ENCODE assay signal across 10 mouse cellular contexts in the genomic region with DNA sequence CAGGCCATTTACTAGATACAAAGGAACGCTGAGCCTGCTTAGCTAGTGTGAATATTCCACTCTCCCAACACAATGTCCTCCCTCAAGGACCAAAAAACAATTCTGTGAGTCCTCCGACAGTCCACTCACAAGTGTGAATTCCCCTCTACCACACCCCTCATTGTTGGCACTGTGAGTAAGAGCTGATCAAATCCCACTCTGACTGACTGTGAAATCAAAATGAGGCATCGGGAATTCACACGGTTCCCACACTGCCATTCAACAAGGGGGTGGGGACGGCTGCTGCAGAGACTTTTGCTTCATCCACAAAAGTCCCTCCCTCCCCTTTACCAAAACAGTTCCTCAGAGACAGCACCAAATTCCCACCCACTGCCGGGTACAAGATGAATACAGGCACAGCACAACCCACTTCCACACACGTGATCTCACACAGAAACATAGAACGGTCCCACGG. TPM values are rescaled to one million over a fixed set of nuclear protein-coding genes. Genes with fewer than 3 reads are reported as not detected.
A peak's percentile ranks its signal among the peaks of the same experiment; 100 is the strongest.
DNase-seq lines count a peak whose midpoint lies in the region; ATAC-seq and TF ChIP-seq lines count a peak whose summit lies in the region.
"Had no signal": no experiment of that assay in that cellular context is flagged by ENCODE, and none has a peak within 500 bp of the region (broad histone marks: within the 10 kb centered on the region; RNA-seq: fewer than 3 reads in every experiment).

No protein-coding gene starts in this region.

- TF ChIP-seq POLR2A in ES-Bruce4 (IDR thresholded peaks at IDR 0.05; ENCODE audit: insufficient read depth, low read length): no peak

- no peak for DNase-seq in heart, postnatal 14 days
- no peak for DNase-seq in urinary bladder, postnatal 10 days (ENCODE audit: low spot score)
- DNase-seq in cerebellum, adult 8-10 months: no peak
- DNase-seq in cerebellum, postnatal 14 days: no peak

- ATAC-seq in heart, embryonic 12.5 days (ENCODE audit: insufficient number of reproducible peaks, low FRiP score): no peak
- ATAC-seq in forebrain, embryonic 12.5 days (ENCODE audit: low FRiP score): no peak
- ATAC-seq in midbrain, embryonic 13.5 days: no peak

- H3K9me3 ChIP-seq in heart, embryonic 12.5 days (replicated peaks): no peaks in the 10 kb centered on the region
- H3K9me3 ChIP-seq in ES-Bruce4 (replicated peaks; ENCODE audit: control insufficient read depth, insufficient read depth, low read length, poor library complexity, severe bottlenecking): no peaks in the 10 kb centered on the region
- no peaks in the 10 kb centered on the region for H3K9me3 ChIP-seq in forebrain, embryonic 12.5 days
- H3K9me3 ChIP-seq in midbrain, embryonic 13.5 days: no peaks in the 10 kb centered on the region
- H3K9me3 ChIP-seq: embryonic facial prominence, embryonic 15.5 days had no signal

- H3K27ac ChIP-seq in heart, embryonic 12.5 days (ENCODE audit: poor library complexity, severe bottlenecking): no peak overlapping the region
- peak overlapping the region; percentile 6; the same call in 1 of the 2 replicates for H3K27ac ChIP-seq in ES-Bruce4 (ENCODE audit: insufficient read depth, low read length)
- H3K27ac ChIP-seq in forebrain, embryonic 12.5 days: no peak overlapping the region
- no peak overlapping the region for H3K27ac ChIP-seq in midbrain, embryonic 13.5 days
- H3K27ac ChIP-seq: embryonic facial prominence, embryonic 15.5 days; macrophage had no signal

- TF ChIP-seq EP300 in ES-Bruce4 (IDR thresholded peaks at IDR 0.05; ENCODE audit: insufficient read depth, low read depth, low read length): no peak

- H3K9ac ChIP-seq in heart, embryonic 12.5 days: 0 out of 2 replicates have a peak overlapping the region, but pooled peaks have one; percentile 18
- H3K9ac ChIP-seq in ES-Bruce4 (ENCODE audit: low read depth, poor library complexity, severe bottlenecking): no peak overlapping the region
- H3K9ac ChIP-seq in forebrain, embryonic 12.5 days: no peak overlapping the region
- no peak overlapping the region for H3K9ac ChIP-seq in midbrain, embryonic 13.5 days (replicated peaks)
- H3K9ac ChIP-seq: embryonic facial prominence, embryonic 15.5 days had no signal

- H3K36me3 ChIP-seq in heart, embryonic 12.5 days: no peaks in the 10 kb centered on the region
- H3K36me3 ChIP-seq in ES-Bruce4 (ENCODE audit: control insufficient read depth, insufficient read depth, low read length, poor library complexity, severe bottlenecking): no peaks in the 10 kb centered on the region
- H3K36me3 ChIP-seq in forebrain, embryonic 12.5 days (replicated peaks): no peaks in the 10 kb centered on the region
- no peaks in the 10 kb centered on the region for H3K36me3 ChIP-seq in midbrain, embryonic 13.5 days
- H3K36me3 ChIP-seq: embryonic facial prominence, embryonic 15.5 days had no signal

- TF ChIP-seq CTCF in ES-Bruce4 (IDR thresholded peaks at IDR 0.05; ENCODE audit: low read depth, low read length): no peak

- H3K4me3 ChIP-seq in heart, embryonic 12.5 days: no peak overlapping the region
- peak overlapping the region; percentile 2; the same call in 1 of the 2 replicates for H3K4me3 ChIP-seq in ES-Bruce4 (ENCODE audit: low read depth, low read length)
- no peak overlapping the region for H3K4me3 ChIP-seq in forebrain, embryonic 12.5 days (replicated peaks)
- H3K4me3 ChIP-seq in midbrain, embryonic 13.5 days (replicated peaks): no peak overlapping the region
- H3K4me3 ChIP-seq: embryonic facial prominence, embryonic 15.5 days had no signal

- WGBS in heart, embryonic 12.5 days: 54% methylated on average over 9 of the region's 9 CpGs
- 31% methylated on average over 9 of the region's 9 CpGs for WGBS in forebrain, embryonic 12.5 days
- 27% methylated on average over 9 of the region's 9 CpGs for WGBS in midbrain, embryonic 13.5 days

- H3K4me2 ChIP-seq in heart, embryonic 12.5 days: no peak overlapping the region
- peak overlapping the region; percentile 13; the same call in 1 of the 2 replicates for H3K4me2 ChIP-seq in forebrain, embryonic 12.5 days
- peak overlapping the region; percentile 15; the same call in 1 of the 2 replicates for H3K4me2 ChIP-seq in midbrain, embryonic 13.5 days (replicated peaks)

- intact Hi-C loops in heart, postnatal 14 days (cut with DNase I): no loop called here

- H3K4me1 ChIP-seq in heart, embryonic 12.5 days (replicated peaks): peaks cover 51% of the 10 kb centered on the region
- H3K4me1 ChIP-seq in ES-Bruce4 (ENCODE audit: control insufficient read depth, insufficient read depth, low read length): peaks cover 3% of the 10 kb centered on the region
- H3K4me1 ChIP-seq in forebrain, embryonic 12.5 days: peaks cover 15% of the 10 kb centered on the region
- peaks cover 19% of the 10 kb centered on the region for H3K4me1 ChIP-seq in midbrain, embryonic 13.5 days (replicated peaks)

- no peaks in the 10 kb centered on the region for H3K27me3 ChIP-seq in heart, embryonic 12.5 days (replicated peaks)
- H3K27me3 ChIP-seq in ES-Bruce4 (ENCODE audit: control insufficient read depth, insufficient read depth, low read length, poor library complexity, severe bottlenecking): no peaks in the 10 kb centered on the region
- H3K27me3 ChIP-seq in forebrain, embryonic 12.5 days: no peaks in the 10 kb centered on the region
- H3K27me3 ChIP-seq in midbrain, embryonic 13.5 days: no peaks in the 10 kb centered on the region
- H3K27me3 ChIP-seq: embryonic facial prominence, embryonic 15.5 days had no signal

RNA-seq across cellular contexts. Expression of a gene that starts 8.7 kb away (rescaled TPM):
- polyA plus RNA-seq in heart, embryonic 12.5 days (2016; fragmentation: Nextera tagmentation; extraction: Ambion mirVana): 23.1 and 23.6 TPM in 2 replicates
- 10 to 100 TPM; 27.7 to 30.4 TPM for total RNA-seq in heart, postnatal 14 days (2021)
- polyA plus RNA-seq in ES-Bruce4 (2011; ENCODE audit: insufficient read depth, insufficient read length, low read depth, missing spikeins): 33.2 and 42.6 TPM in 2 replicates
- 9.8 and 12.1 TPM in 2 replicates for polyA plus RNA-seq in forebrain, embryonic 12.5 days (2016; fragmentation: Nextera tagmentation; extraction: Ambion mirVana)
- 13.4 and 14.4 TPM in 2 replicates for polyA plus RNA-seq in midbrain, embryonic 13.5 days (2015; fragmentation: Nextera tagmentation; extraction: Ambion mirVana)

RNA-seq across cellular contexts. Expression of a gene that starts 51.8 kb away (rescaled TPM):
- polyA plus RNA-seq in heart, embryonic 12.5 days (2016; fragmentation: Nextera tagmentation; extraction: Ambion mirVana): 1,404 and 1,433 TPM in 2 replicates
- total RNA-seq in heart, postnatal 14 days (2021): 100 to 1,000 TPM in 1 of 2 experiments, 10 to 100 TPM in 1; 93.6 to 153 TPM
- polyA plus RNA-seq in ES-Bruce4 (2011; ENCODE audit: insufficient read depth, insufficient read length, low read depth, missing spikeins): 50.8 and 52.4 TPM in 2 replicates
- 33.9 and 37.6 TPM in 2 replicates for polyA plus RNA-seq in forebrain, embryonic 12.5 days (2016; fragmentation: Nextera tagmentation; extraction: Ambion mirVana)
- polyA plus RNA-seq in midbrain, embryonic 13.5 days (2015; fragmentation: Nextera tagmentation; extraction: Ambion mirVana): 19.6 and 21.4 TPM in 2 replicates

Comparison
In these comparisons a context has a peak if more than half of its experiments do, and no peak if none do; other contexts are left out.
1. RNA of a gene that starts 51.8 kb away (polyA plus RNA-seq): 1,404 to 1,433 TPM in heart, embryonic 12.5 days; 50.8 to 52.4 TPM in ES-Bruce4, 33.9 to 37.6 TPM in forebrain, embryonic 12.5 days and 19.6 to 21.4 TPM in midbrain, embryonic 13.5 days; every median in the first group is over 10 times any median in the second.